Mouse (Mus musculus) kidney, adult 8-10 months (tissue): ENCODE measurements around the gene Trmt10a.
A peak's percentile ranks its signal among the peaks of the same experiment; 100 is the strongest.
"Not testable (repeated sequence)": the region's sequence is repeated elsewhere in the genome, so short reads cannot be mapped to it uniquely, and the experiment has no call there.

Source experiments
- DNase-seq, 2 experiments: peaks; one replicate each; pipeline ENCODE4 v3.0.0; 2022

The Trmt10a gene

DNA sequence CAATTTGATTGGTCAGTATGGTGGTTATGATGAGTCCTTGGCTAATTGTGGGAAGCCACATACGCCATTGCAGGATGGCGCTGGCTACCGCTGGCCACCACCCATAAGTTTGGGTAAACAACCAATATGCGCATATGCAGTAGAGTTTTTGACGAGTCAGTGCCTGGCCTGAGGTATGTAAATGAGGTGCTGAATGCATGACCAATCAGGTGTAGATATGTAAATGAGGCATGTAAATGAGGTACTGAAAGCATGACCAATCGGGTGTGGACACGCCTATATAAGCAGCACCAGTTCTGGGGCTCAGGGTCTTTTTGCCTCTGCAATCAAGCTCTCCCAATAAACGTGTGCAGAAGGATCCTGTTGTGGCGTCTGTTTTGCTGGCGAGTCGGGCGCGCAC lies 5.1 kb upstream of the Trmt10a start:
- DNase-seq: not testable (repeated sequence)

GRCm38 (mm10) chr3:138139663-138140062 lies 3.6 kb upstream of the Trmt10a start:
- DNase-seq: no peak

GRCm38 (mm10) chr3:138142052-138142732 lies 1.1 kb upstream of the Trmt10a start:
- DNase-seq: peak in 1 of 2 experiments; percentile 12

GRCm38 (mm10) chr3:138142733-138143314 lies 424 bp upstream of the Trmt10a start:
- DNase-seq: no peak

DNA sequence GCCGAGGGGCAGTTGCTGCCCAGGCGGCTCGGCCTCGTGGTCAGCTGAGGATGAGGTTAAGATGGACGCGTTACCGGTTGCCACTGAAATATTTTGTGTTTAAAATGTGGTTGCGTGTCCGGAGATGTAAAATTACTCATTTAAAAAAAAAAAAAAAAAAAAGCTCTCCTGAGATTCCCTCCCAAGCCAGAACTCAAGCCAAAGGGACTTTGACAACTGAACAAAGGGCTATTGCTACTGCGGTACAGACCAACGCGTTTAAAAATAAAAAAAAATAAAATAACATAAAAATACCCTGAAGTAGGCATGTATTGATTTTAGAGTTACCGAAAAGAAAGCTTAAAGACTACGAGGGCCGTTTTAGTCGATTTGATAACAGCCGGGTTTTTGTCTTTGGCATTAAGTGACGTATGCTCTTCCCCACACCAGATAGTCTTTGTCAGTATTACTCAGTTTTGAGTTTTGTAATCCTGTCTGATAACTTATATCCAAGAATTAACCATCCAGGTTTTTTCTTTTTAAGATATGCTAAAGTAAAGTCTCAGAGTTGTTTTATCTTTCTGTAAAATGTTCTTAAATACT lies 903 bp downstream of the Trmt10a start:
- DNase-seq: no peak

- peak; percentile 81 to 87 for DNase-seq
These were observed 1.5 kb downstream of the Trmt10a start, which contains the start of gene Mttp for GRCm38 (mm10) chr3:138144642-138145171. TSS of gene Mttp (minus strand) at chr3:138144968.

- no peak for DNase-seq
These were observed 5.6 kb downstream of the Trmt10a start for GRCm38 (mm10) chr3:138148811-138149210.

DNA sequence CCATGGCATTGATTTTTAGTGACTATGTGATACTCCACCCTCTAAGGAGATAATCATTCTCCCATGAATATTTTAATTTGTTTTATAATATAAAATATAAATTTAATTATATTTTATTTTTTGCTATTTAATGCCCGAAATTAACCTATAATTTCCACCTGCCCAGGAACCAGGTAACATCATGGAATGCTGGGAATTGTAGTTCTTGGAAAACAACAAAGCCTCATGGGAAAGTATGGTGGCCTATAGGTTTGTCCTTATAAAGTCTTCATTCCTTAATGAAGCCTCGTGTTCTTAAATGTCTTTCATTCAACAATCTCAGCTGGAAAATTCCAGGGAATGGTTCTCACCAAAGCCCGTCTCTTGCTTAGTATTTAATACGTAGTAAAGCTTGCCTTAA lies 11.8 kb downstream of the Trmt10a start:
- no peak for DNase-seq

GRCm38 (mm10) chr3:138156651-138157050 lies 13.4 kb downstream of the Trmt10a start:
- no peak for DNase-seq

DNA sequence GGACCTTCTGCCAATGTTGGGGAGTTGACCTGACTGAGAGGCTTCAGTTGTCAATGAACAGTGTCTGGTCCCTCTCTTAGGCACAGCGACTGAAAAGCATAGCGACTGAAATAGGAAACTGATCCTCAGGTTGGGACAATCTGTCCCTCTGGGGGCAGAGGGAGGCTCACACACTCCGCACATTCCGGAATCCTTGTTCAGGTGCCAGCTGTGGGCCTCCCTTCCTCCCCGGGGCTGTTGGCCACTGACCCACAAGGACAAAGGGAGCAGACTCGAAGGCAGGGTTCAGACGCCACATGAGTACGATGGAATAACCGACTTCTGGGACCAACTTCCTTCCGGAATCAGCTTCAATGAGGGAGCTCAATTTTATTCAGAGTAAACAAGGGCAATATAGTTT lies 18.4 kb downstream of the Trmt10a start:
- no peak for DNase-seq

GRCm38 (mm10) chr3:138162553-138163183 lies 19.4 kb downstream of the Trmt10a start:
- DNase-seq: no peak

DNA sequence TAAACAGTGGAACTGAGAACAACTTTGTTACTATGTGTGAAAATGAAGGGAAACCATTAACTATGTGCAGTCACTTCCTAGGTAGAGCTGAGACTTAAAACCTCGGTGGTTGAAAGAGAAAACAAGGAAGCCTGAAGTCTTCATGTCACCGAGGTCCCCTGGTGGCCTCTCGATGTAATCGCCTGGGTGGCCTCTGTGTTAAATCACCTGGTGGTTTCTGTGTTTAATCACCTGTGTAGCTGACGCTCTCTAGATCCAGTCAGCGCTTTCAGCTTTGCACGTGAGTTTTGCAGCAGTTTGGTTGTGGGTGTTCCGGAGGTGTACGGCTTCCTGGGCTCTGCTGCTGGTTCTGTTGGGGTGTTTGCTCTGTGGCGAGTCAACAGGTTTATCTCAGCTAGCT lies 30.0 kb downstream of the Trmt10a start:
- peak in 1 of 2 experiments; percentile 3 for DNase-seq

DNA sequence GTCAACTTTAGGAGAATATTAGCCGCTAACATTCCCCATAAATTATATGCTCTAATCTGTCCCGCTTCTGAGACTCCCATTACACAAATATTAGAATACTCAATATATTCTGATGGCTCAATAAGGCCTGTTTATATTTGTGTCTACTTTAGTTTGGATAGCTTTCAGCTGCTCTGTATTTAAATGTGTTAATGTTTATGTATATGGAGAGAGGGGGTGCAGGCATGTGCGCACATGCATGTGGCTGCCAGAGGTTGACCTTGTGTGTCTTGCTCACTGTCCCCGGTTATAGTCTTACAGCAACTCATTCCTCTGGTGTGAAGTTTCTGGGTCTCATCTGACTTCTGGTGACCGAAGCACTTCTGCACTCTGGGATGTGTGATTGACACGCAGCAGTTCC lies 32.3 kb downstream of the Trmt10a start:
- DNase-seq: no peak

- no peak for DNase-seq
These were observed 38.8 kb downstream of the Trmt10a start for GRCm38 (mm10) chr3:138182019-138182418.

DNA sequence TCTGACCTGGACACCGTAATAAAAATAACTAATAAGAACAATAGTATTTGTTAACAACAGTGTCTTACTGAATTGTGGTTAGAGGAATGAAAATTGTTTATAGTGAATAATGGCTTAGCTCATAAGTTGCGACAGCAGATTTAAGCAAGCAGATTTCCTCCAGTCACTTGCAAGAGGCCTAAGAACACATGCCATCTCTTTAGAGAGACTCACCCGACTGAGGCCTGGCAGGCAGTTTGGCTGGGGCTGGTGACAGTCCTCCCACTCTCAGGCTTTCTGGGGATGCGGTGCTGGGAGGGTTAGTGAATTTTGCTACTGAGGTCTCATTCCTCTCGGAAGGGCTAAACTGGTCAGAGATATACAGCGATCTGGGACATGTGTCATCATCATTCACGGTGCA lies 40.1 kb downstream of the Trmt10a start:
- no peak for DNase-seq

- DNase-seq: peak in 1 of 2 experiments; percentile 6
These were observed 42.0 kb downstream of the Trmt10a start for GRCm38 (mm10) chr3:138185290-138185689.

GRCm38 (mm10) chr3:138185995-138186930 lies 43.0 kb downstream of the Trmt10a start:
- DNase-seq: no peak

GRCm38 (mm10) chr3:138192260-138192659 lies 49.0 kb downstream of the Trmt10a start:
- no peak for DNase-seq

- DNase-seq: no peak
These were observed 50.5 kb downstream of the Trmt10a start, which contains the start of gene 4930579F01Rik for GRCm38 (mm10) chr3:138193683-138194302. TSS of gene 4930579F01Rik (minus strand) at chr3:138193825.

DNA sequence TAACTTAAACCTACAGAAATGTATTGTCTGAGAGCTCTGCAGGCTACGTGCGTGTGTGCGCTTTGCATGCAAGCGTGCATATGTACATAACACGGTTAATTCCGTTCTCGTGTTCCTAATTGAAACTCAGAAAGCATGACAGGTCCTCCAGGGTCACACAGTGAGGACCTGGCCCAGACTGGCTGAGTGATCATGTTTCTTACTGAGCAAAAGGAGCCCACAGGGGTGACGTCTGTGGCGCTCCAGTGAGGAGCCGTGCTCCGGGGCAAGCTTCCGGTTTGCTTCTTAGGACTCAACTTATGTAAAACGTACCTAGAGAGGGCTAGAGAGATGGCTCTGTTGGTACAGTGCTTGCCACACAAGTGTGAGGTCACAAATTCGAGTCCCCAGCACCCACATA lies 53.8 kb downstream of the Trmt10a start:
- no peak for DNase-seq

GRCm38 (mm10) chr3:138197556-138197955 lies 54.3 kb downstream of the Trmt10a start:
- no peak for DNase-seq
